Mouse (Mus musculus): ENCODE results near the gene Gm17190. TPM values are rescaled to one million over a fixed set of nuclear protein-coding genes. Genes with fewer than 3 reads are reported as not detected.
"Not testable (repeated sequence)": the region's sequence is repeated elsewhere in the genome, so short reads cannot be mapped to it uniquely, and the experiment has no call there.

Gm17190 gene
- not detected for total RNA-seq (2021)
- long read RNA-seq, experiment 1, result 0 reads
- long read RNA-seq, experiment 2, result 0 reads

- DNase-seq, result not testable (repeated sequence)
These were observed at the start of gene Gm17190 for GRCm38 (mm10) chr13:96081754-96082153. TSS of gene Gm17190 (plus strand) at chr13:96082054.

- no peak for DNase-seq
These were observed 42.3 kb upstream of the Gm17190 start for GRCm38 (mm10) chr13:96039536-96039935.

GRCm38 (mm10) chr13:96040275-96041042 is 41.4 kb upstream of the Gm17190 start:
- no peak for DNase-seq

GRCm38 (mm10) chr13:96045396-96045795 is 36.5 kb upstream of the Gm17190 start:
- no peak for DNase-seq

- DNase-seq, result no peak
These were observed 29.1 kb upstream of the Gm17190 start for GRCm38 (mm10) chr13:96052755-96053154.

GRCm38 (mm10) chr13:96073555-96073954 is 8.3 kb upstream of the Gm17190 start:
- DNase-seq, result no peak

- not testable (repeated sequence) for DNase-seq
These were observed 578 bp upstream of the Gm17190 start, which contains the start of gene Gm20075 for GRCm38 (mm10) chr13:96081276-96081675. TSS of gene Gm20075 (minus strand) at chr13:96081376.

- DNase-seq, result no peak
These were observed 3.9 kb downstream of the Gm17190 start for GRCm38 (mm10) chr13:96085581-96086302.

- DNase-seq, result no peak
These were observed 9.1 kb downstream of the Gm17190 start for GRCm38 (mm10) chr13:96090929-96091328.

- DNase-seq, result no peak
These were observed 24.5 kb downstream of the Gm17190 start for GRCm38 (mm10) chr13:96106367-96106766.

- no peak for DNase-seq
These were observed 28.9 kb downstream of the Gm17190 start for GRCm38 (mm10) chr13:96110767-96111166.

GRCm38 (mm10) chr13:96112711-96113110 is 30.9 kb downstream of the Gm17190 start:
- DNase-seq, result no peak

GRCm38 (mm10) chr13:96125011-96125410 is 43.2 kb downstream of the Gm17190 start:
- DNase-seq, result no peak

- DNase-seq, result no peak
These were observed 44.8 kb downstream of the Gm17190 start for GRCm38 (mm10) chr13:96126669-96127068.

- DNase-seq, result no peak
These were observed 47.2 kb downstream of the Gm17190 start for GRCm38 (mm10) chr13:96129081-96129480.

- DNase-seq, result no peak
These were observed 49.2 kb downstream of the Gm17190 start for GRCm38 (mm10) chr13:96131050-96131449.

- no peak for DNase-seq
These were observed 50.1 kb downstream of the Gm17190 start for GRCm38 (mm10) chr13:96131911-96132310.

- DNase-seq, result peak; percentile 27
These were observed 50.6 kb downstream of the Gm17190 start, which contains the start of gene Sv2c for GRCm38 (mm10) chr13:96132401-96132816. TSS of gene Sv2c (minus strand) at chr13:96132577.

Other genes with a start within 250 kb of the Gm17190 start
- 1 to 10 TPM; 3.8 to 4.9 TPM for gene Iqgap2, start 190.1 kb upstream of the Gm17190 start, total RNA-seq (2021)
- gene Gm20075, start 678 bp upstream of the Gm17190 start, total RNA-seq (2021), result 10 to 100 TPM; 15.8 to 15.9 TPM
- gene Sv2c, start 50.5 kb downstream of the Gm17190 start, total RNA-seq (2021), result under 1 TPM; 0.47 to 0.66 TPM